ENCODE assay signal across 23 mouse cellular contexts in genomic region chr6:38743351-38743750, GRCm38 (mm10).
A peak's percentile ranks its signal among the peaks of the same experiment; 100 is the strongest.
DNase-seq lines count a peak whose midpoint lies in the region; ATAC-seq and TF ChIP-seq lines count a peak whose summit lies in the region.
"Had no signal": no experiment of that assay in that cellular context is flagged by ENCODE, and none has a peak within 500 bp of the region (broad histone marks: within the 10 kb centered on the region; RNA-seq: fewer than 3 reads in every experiment).

No protein-coding gene starts in this region.

- H3K4me3 ChIP-seq in intestine, embryonic 14.5 days (ENCODE audit: low read depth, low read length), result no peak overlapping the region
- H3K4me3 ChIP-seq in intestine, embryonic 16.5 days (ENCODE audit: low read length), result no peak overlapping the region
- no peak overlapping the region for H3K4me3 ChIP-seq in lung, postnatal 0 days (ENCODE audit: low read depth, low read length)
- peak overlapping the region; percentile 18 for H3K4me3 ChIP-seq in megakaryocyte, embryonic 14.5 days (replicated peaks)
- H3K4me3 ChIP-seq: embryonic facial prominence, embryonic 13.5 days; embryonic facial prominence, embryonic 15.5 days; erythroblast, embryonic 14.5 days; forebrain, embryonic 10.5 days; forebrain, embryonic 12.5 days had no signal

- ATAC-seq in intestine, embryonic 14.5 days (replicated peaks; ENCODE audit: low FRiP score, low TSS enrichment, low read depth), result no peak
- ATAC-seq in intestine, embryonic 16.5 days, result no peak
- peak; percentile 44; the same call in 1 of the 2 replicates for ATAC-seq in lung, postnatal 0 days
- ATAC-seq in megakaryocyte, adult 5-6 weeks (ENCODE audit: poor library complexity, severe bottlenecking), result no peak
- ATAC-seq: forebrain, embryonic 14.5 days had no signal

- whole genome bisulfite sequencing in intestine, embryonic 14.5 days, result 95% methylated on average over 7 of the region's 7 CpGs
- 92% methylated on average over 7 of the region's 7 CpGs for WGBS in intestine, embryonic 16.5 days
- WGBS in lung, postnatal 0 days, result 70% methylated on average over 7 of the region's 7 CpGs

- H3K4me1 ChIP-seq in intestine, embryonic 14.5 days (replicated peaks; ENCODE audit: control insufficient read depth, insufficient read depth, low read length), result no peaks in the 10 kb centered on the region
- no peaks in the 10 kb centered on the region for H3K4me1 ChIP-seq in intestine, embryonic 16.5 days (ENCODE audit: control insufficient read depth, insufficient read depth, low read length)
- H3K4me1 ChIP-seq in lung, postnatal 0 days (ENCODE audit: insufficient read depth, low read depth, low read length), result no peaks in the 10 kb centered on the region
- peaks cover 73% of the 10 kb centered on the region for H3K4me1 ChIP-seq in megakaryocyte, embryonic 14.5 days
- H3K4me1 ChIP-seq: embryonic facial prominence, embryonic 13.5 days; forebrain, embryonic 10.5 days; forebrain, embryonic 12.5 days had no signal

- peak; percentile 32 for DNase-seq in intestine, embryonic 14.5 days (ENCODE audit: low spot score)
- peak; percentile 34 for DNase-seq in lung, postnatal 0 days (ENCODE audit: low spot score)
- DNase-seq in lung, postnatal 10 days, result no peak
- DNase-seq in spleen, postnatal 4 days (ENCODE audit: low spot score in 2 of 2), result no peak
- DNase-seq: adrenal gland, adult 2 months; adrenal gland, postnatal 10 days; adrenal gland, postnatal 25 days; cerebellum, adult 11 months; cerebellum, adult 18-20 months; cerebellum, adult 8-10 months; cerebellum, adult 9-11 months; cerebellum, postnatal 14 days; cerebellum, postnatal 36 days; embryo, embryonic 11 days had no signal

- no peak overlapping the region for H3K4me2 ChIP-seq in intestine, embryonic 14.5 days (ENCODE audit: low read length)
- H3K4me2 ChIP-seq in intestine, embryonic 16.5 days (ENCODE audit: low read depth, low read length), result no peak overlapping the region
- no peak overlapping the region for H3K4me2 ChIP-seq in lung, postnatal 0 days (replicated peaks; ENCODE audit: low read depth, low read length)
- H3K4me2 ChIP-seq: embryonic facial prominence, embryonic 13.5 days; embryonic facial prominence, embryonic 15.5 days; forebrain, embryonic 12.5 days had no signal

- H3K27me3 ChIP-seq in intestine, embryonic 14.5 days (replicated peaks; ENCODE audit: control insufficient read depth, insufficient read depth, low read length), result no peaks in the 10 kb centered on the region
- no peaks in the 10 kb centered on the region for H3K27me3 ChIP-seq in intestine, embryonic 16.5 days (replicated peaks; ENCODE audit: control insufficient read depth, insufficient read depth, low read length)
- no peaks in the 10 kb centered on the region for H3K27me3 ChIP-seq in lung, postnatal 0 days (replicated peaks; ENCODE audit: insufficient read depth, low read length)
- H3K27me3 ChIP-seq in megakaryocyte, embryonic 14.5 days (replicated peaks), result no peaks in the 10 kb centered on the region
- H3K27me3 ChIP-seq: embryonic facial prominence, embryonic 13.5 days; embryonic facial prominence, embryonic 15.5 days; forebrain, embryonic 12.5 days had no signal

- no peak overlapping the region for H3K27ac ChIP-seq in intestine, embryonic 14.5 days (ENCODE audit: low read depth)
- H3K27ac ChIP-seq in intestine, embryonic 16.5 days (ENCODE audit: low read length), result no peak overlapping the region
- H3K27ac ChIP-seq in lung, postnatal 0 days (ENCODE audit: low read length), result 0 out of 2 replicates have a peak overlapping the region, but pooled peaks have one; percentile 52
- H3K27ac ChIP-seq: embryonic facial prominence, embryonic 13.5 days; embryonic facial prominence, embryonic 15.5 days; forebrain, embryonic 10.5 days; forebrain, embryonic 12.5 days had no signal

- TF ChIP-seq EP300 in lung, postnatal 0 days (IDR thresholded peaks at IDR 0.05), result no peak

- no peak for TF ChIP-seq CTCF in lung, postnatal 0 days (IDR thresholded peaks at IDR 0.05)

- peaks cover 71% of the 10 kb centered on the region for H3K36me3 ChIP-seq in intestine, embryonic 14.5 days (ENCODE audit: control insufficient read depth, insufficient read depth, low read length)
- H3K36me3 ChIP-seq in intestine, embryonic 16.5 days (ENCODE audit: control insufficient read depth, insufficient read depth, low read length), result peaks cover 20% of the 10 kb centered on the region; the same call in 1 of the 2 replicates
- H3K36me3 ChIP-seq in lung, postnatal 0 days (ENCODE audit: insufficient read depth, low read length), result peaks cover 13% of the 10 kb centered on the region; the same call in 1 of the 2 replicates
- peaks cover 95% of the 10 kb centered on the region for H3K36me3 ChIP-seq in megakaryocyte, embryonic 14.5 days (replicated peaks; ENCODE audit: low read length)

- H3K9me3 ChIP-seq in intestine, embryonic 14.5 days (ENCODE audit: control insufficient read depth, low read length), result no peaks in the 10 kb centered on the region
- no peaks in the 10 kb centered on the region for H3K9me3 ChIP-seq in intestine, embryonic 16.5 days (ENCODE audit: control insufficient read depth, low read length)
- H3K9me3 ChIP-seq in lung, postnatal 0 days (ENCODE audit: low read length), result no peaks in the 10 kb centered on the region
- H3K9me3 ChIP-seq in megakaryocyte, embryonic 14.5 days, result no peaks in the 10 kb centered on the region
- H3K9me3 ChIP-seq: embryonic facial prominence, embryonic 13.5 days; embryonic facial prominence, embryonic 15.5 days; forebrain, embryonic 10.5 days; forebrain, embryonic 12.5 days had no signal

- no peak overlapping the region for H3K9ac ChIP-seq in intestine, embryonic 14.5 days (ENCODE audit: low read length)
- H3K9ac ChIP-seq in intestine, embryonic 16.5 days (ENCODE audit: low read depth, low read length), result no peak overlapping the region
- no peak overlapping the region for H3K9ac ChIP-seq in lung, postnatal 0 days (replicated peaks; ENCODE audit: low read depth)
- H3K9ac ChIP-seq: embryonic facial prominence, embryonic 13.5 days; embryonic facial prominence, embryonic 15.5 days; forebrain, embryonic 12.5 days had no signal

Comparison
In these comparisons a context has a peak if more than half of its experiments do, and no peak if none do; other contexts are left out.
1. DNase-seq: peak in intestine, embryonic 14.5 days (single experiment) and lung, postnatal 0 days (single experiment); none in lung, postnatal 10 days (single experiment) and spleen, postnatal 4 days (0 of 2).